Mouse (Mus musculus): ENCODE data around the gene Oscar. TPM values are rescaled to one million over a fixed set of nuclear protein-coding genes. Genes with fewer than 3 reads are reported as not detected.
"Not testable (repeated sequence)": the region's sequence is repeated elsewhere in the genome, so short reads cannot be mapped to it uniquely, and the experiment has no call there.

Oscar gene
- polyA plus RNA-seq, 1 experiment, result 0.18 TPM

DNA sequence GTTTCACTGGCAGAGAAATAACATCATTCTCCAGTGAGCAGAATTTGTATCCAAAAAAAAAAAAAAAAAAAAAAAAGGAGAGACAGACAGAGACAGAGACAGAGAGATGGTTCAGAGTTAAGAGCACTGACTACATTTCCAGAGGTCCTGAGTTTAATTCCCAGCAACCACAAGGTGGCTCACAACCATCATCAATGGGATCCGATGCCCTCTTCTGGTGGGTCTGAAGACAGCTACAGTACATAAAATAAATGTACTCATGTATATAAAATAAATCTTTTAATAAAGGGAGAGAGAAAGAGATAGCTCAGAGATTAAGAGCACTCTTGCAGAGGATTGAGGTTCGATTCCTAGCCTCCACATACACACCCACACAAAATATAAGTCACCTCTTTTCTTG, 37.8 kb downstream of the Oscar start:
- Histone ChIP-seq H3K4me1 (ENCODE audit: control insufficient read depth, insufficient read depth, low read length) (no peaks in the 10 kb centered on the region), H3K4me3 (replicated peaks; ENCODE audit: extremely low read depth, low read depth, low read length) (no peak overlapping the region)
- TF ChIP-seq POLR2A (IDR thresholded peaks at IDR 0.05; ENCODE audit: borderline replicate concordance, extremely low read depth, low read depth, low read length), result no peak
- TF ChIP-seq CTCF (IDR thresholded peaks at IDR 0.05; ENCODE audit: insufficient read depth, low read length), result no peak
- no peak for DNase-seq
- WGBS, result 66% methylated on average over 2 of the region's 2 CpGs

DNA sequence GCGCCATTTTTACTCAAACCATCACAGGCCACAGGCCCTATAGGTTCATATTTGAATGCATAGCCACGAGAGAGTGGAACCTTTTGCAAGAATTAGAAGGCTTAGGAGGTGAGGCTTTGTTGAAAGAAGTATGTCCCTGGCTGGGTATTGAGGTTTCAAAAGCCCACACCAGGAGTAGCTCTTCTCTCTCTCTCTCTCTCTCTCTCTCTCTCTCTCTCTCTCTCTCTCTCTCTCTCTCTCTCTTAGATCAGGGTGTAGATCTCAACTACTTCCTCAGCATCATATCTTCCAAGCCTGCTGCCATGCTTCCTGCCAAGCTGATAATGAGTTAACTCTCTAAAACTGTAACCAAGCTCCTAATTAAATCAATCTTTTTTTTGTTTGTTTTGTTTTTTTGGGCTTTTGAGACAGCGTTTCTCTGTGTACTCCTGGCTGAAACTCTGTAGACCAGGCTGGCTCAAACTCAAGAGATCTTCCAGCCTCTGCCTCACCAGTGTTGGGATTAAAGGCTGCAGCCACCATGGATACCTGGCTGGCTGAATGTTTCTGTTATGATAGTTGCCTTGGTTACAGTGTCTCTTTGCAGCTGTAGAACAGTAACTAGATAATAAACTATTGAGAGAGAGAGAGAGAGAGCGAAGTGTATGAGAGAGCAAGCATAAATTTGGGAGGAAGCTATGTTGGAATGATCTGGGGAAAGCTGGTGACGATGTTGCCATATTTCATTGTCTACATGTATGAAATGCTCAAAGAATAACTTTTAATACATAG, 39.4 kb downstream of the Oscar start:
- no peaks in the 10 kb centered on the region for H3K4me1 ChIP-seq (ENCODE audit: control insufficient read depth, insufficient read depth, low read length)
- TF ChIP-seq CTCF (IDR thresholded peaks at IDR 0.05; ENCODE audit: insufficient read depth, low read length) (no peak), POLR2A (IDR thresholded peaks at IDR 0.05; ENCODE audit: borderline replicate concordance, extremely low read depth, low read depth, low read length) (no peak)
- DNase-seq, result no peak
- whole genome bisulfite sequencing, result 68% methylated on average over 5 of the region's 5 CpGs
- no peak overlapping the region for H3K4me3 ChIP-seq (replicated peaks; ENCODE audit: extremely low read depth, low read depth, low read length)

DNA sequence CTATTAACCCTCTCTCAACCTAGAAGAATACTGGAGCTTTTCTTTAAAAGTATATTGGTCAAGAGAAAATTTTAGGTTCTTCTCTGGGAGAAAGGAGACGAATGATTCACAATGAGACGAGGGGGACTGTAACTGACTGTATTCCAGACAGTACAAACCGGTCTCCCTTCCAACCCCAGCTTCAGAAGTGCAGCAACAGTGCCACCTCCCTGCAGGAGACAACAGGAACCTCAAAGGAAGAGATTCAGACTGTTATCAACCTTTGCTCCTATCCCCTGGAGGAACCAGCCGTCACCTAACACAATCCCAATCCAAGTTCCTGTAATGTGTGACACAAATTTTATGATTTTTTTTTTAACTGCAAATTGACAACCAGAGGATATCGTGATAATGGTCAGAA, 41.7 kb downstream of the Oscar start:
- no peak for DNase-seq
- WGBS, result 40% methylated on average over 5 of the region's 5 CpGs
- TF ChIP-seq CTCF (IDR thresholded peaks at IDR 0.05; ENCODE audit: insufficient read depth, low read length), result no peak
- TF ChIP-seq POLR2A (IDR thresholded peaks at IDR 0.05; ENCODE audit: borderline replicate concordance, extremely low read depth, low read depth, low read length), result no peak
- H3K4me3 ChIP-seq (replicated peaks; ENCODE audit: extremely low read depth, low read depth, low read length), result no peak overlapping the region
- H3K4me1 ChIP-seq (ENCODE audit: control insufficient read depth, insufficient read depth, low read length), result no peaks in the 10 kb centered on the region

DNA sequence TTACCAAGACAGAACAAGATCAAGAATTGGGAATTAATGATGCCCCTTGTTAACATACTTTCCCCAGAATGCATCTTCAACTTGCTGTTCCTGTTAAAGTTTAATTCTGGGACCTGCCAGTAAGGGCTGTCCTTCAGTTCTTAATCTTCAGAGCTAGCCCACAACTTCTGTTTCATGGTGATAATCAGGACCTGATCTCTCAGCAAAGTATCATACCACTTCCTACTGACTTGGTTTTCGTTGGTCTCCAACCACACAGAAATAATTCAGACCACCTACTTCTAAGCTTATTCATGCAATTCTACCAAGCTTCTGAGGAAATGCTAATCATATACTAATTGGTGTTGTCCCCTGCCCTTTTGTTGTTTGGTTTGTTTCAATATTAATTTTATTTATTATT, 44.1 kb downstream of the Oscar start:
- Histone ChIP-seq H3K4me3 (replicated peaks; ENCODE audit: extremely low read depth, low read depth, low read length) (no peak overlapping the region), H3K4me1 (ENCODE audit: control insufficient read depth, insufficient read depth, low read length) (no peaks in the 10 kb centered on the region)
- no peak for TF ChIP-seq POLR2A (IDR thresholded peaks at IDR 0.05; ENCODE audit: borderline replicate concordance, extremely low read depth, low read depth, low read length)
- no peak for TF ChIP-seq CTCF (IDR thresholded peaks at IDR 0.05; ENCODE audit: insufficient read depth, low read length)
- DNase-seq, result no peak
- WGBS, result 56% methylated on average over 1 of the region's 1 CpGs

DNA sequence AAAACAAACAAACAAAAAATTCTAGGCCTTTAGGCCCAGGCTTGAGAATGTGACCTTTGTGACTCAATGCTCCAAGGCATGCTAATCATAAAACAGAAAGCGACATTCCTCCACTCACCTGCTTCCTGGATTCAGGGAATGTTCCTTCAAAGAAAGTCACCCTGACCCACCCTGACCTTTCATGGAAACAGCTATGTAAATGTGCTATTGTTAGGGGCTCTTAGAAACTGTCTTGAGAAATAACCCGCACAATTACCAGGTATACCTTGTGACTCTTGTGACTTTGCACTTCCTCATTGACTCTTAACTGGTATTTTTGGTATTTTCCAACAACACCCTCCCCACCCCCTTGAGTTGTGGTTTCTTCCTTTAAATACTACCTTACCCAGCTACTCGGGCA, 45.4 kb downstream of the Oscar start:
- not testable (repeated sequence) for H3K4me3 ChIP-seq (replicated peaks; ENCODE audit: extremely low read depth, low read depth, low read length); H3K4me1 ChIP-seq (ENCODE audit: control insufficient read depth, insufficient read depth, low read length); DNase-seq
- WGBS, result 76% methylated on average over 3 of the region's 3 CpGs

DNA sequence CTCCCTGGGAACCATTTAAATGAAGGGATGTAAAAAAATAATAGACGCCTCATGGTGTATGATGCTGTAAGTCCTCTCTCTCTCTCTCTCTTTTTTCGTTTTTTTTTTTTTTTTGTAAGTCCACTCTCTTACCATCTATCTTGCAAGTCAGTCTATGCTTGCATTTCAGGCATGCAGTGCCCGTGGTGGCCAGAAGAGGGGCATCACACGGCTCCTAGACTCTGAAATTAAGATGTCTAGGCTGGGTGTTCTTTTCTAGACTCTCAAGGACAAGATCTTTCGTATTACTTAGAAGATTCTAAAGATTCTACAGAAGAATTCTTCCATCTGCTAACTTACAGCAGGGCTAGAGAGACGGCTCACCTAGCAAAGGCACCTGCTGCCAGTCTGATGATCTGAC, 46.2 kb downstream of the Oscar start:
- 52% methylated on average over 6 of the region's 6 CpGs for WGBS
- H3K4me1 ChIP-seq (ENCODE audit: control insufficient read depth, insufficient read depth, low read length), result no peaks in the 10 kb centered on the region
- no peak for DNase-seq
- no peak overlapping the region for H3K4me3 ChIP-seq (replicated peaks; ENCODE audit: extremely low read depth, low read depth, low read length)
- TF ChIP-seq POLR2A (IDR thresholded peaks at IDR 0.05; ENCODE audit: borderline replicate concordance, extremely low read depth, low read depth, low read length) (no peak), CTCF (IDR thresholded peaks at IDR 0.05; ENCODE audit: insufficient read depth, low read length) (no peak)

DNA sequence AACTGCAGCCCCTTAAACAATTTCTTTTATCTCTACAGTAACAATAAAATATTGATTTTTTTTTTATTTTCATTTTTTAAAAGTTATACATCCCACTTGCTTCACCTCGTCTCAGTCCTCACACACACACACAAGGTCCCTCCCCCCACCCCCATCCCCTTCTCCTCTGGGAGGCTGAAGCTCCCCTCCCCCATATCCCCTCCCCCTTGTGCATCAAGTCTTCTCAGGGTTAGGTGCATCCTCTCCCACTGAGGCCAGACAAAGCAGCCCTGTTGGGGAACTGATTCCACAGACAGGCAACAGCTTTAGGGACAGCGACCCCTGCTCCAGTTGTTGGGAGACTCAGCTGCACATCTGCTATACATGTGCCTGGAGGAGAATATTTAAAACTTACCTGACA, 48.6 kb downstream of the Oscar start:
- DNase-seq, result no peak
- H3K4me1 ChIP-seq (ENCODE audit: control insufficient read depth, insufficient read depth, low read length), result no peaks in the 10 kb centered on the region
- TF ChIP-seq POLR2A (IDR thresholded peaks at IDR 0.05; ENCODE audit: borderline replicate concordance, extremely low read depth, low read depth, low read length) (no peak), CTCF (IDR thresholded peaks at IDR 0.05; ENCODE audit: insufficient read depth, low read length) (no peak)
- no peak overlapping the region for H3K4me3 ChIP-seq (replicated peaks; ENCODE audit: extremely low read depth, low read depth, low read length)
- WGBS, result 19% methylated on average over 2 of the region's 2 CpGs

Other genes with a start within 250 kb of the Oscar start
- 0.37 TPM in 1 of 2 replicates, not detected in the other for gene Cacng8, start 225.5 kb downstream of the Oscar start, polyA plus RNA-seq (2012; rRNA removed)
- gene Cacng6, start 192.0 kb downstream of the Oscar start, polyA plus RNA-seq (2012; rRNA removed), result 0.14 and 1.2 TPM in 2 replicates
- gene Tarm1, start 113.5 kb downstream of the Oscar start, polyA plus RNA-seq (2012; rRNA removed), result 0.07 and 0.25 TPM in 2 replicates
- gene Ndufa3, start 1.2 kb upstream of the Oscar start, polyA plus RNA-seq (2012; rRNA removed), result 151 and 167 TPM in 2 replicates
- gene Tfpt, start 13.8 kb upstream of the Oscar start, polyA plus RNA-seq (2012; rRNA removed), result 6.3 and 8.2 TPM in 2 replicates
- gene Prpf31, start 13.8 kb upstream of the Oscar start, polyA plus RNA-seq (2012; rRNA removed), result 19.2 and 24.9 TPM in 2 replicates
- gene Cnot3, start 29.1 kb upstream of the Oscar start, polyA plus RNA-seq (2012; rRNA removed), result 59.6 and 62.2 TPM in 2 replicates
- 3.0 and 3.8 TPM in 2 replicates for gene Leng1, start 49.7 kb upstream of the Oscar start, polyA plus RNA-seq (2012; rRNA removed)
- 79.8 and 83.7 TPM in 2 replicates for gene Tmc4, start 61.4 kb upstream of the Oscar start, polyA plus RNA-seq (2012; rRNA removed)
- gene Tsen34, start 76.7 kb upstream of the Oscar start, polyA plus RNA-seq (2012; rRNA removed), result 100.0 and 102 TPM in 2 replicates
- 59.9 and 60.1 TPM in 2 replicates for gene Mboat7, start 77.4 kb upstream of the Oscar start, polyA plus RNA-seq (2012; rRNA removed)
- 1,077 and 1,126 TPM in 2 replicates for gene Rps9, start 87.8 kb upstream of the Oscar start, polyA plus RNA-seq (2012; rRNA removed)
- gene Pirb, start 104.2 kb upstream of the Oscar start, polyA plus RNA-seq (2012; rRNA removed), result 15.3 and 27.7 TPM in 2 replicates
- gene Gm15448, start 209.5 kb upstream of the Oscar start, polyA plus RNA-seq (2012; rRNA removed), result 0.78 and 1.4 TPM in 2 replicates
- gene Pira2, start 228.9 kb upstream of the Oscar start, polyA plus RNA-seq (2012; rRNA removed), result 1.4 and 2.8 TPM in 2 replicates